Mouse (Mus musculus) cortical plate, adult 2 months (tissue): ENCODE data around the gene Morn1.

Source experiments
- CTCF ChIP-seq: fragments of 200-500 bp; IDR thresholded peaks from 2 replicates; pipeline ENCODE4 v1.5.1; 2011; ENCODE audit warnings: mild to moderate bottlenecking, control low read depth, low read length; ENCODE audit not compliant: insufficient read depth; ENCODE audit errors: extremely low read depth
- POLR2A ChIP-seq: fragments of 200-500 bp; IDR thresholded peaks from 2 replicates; pipeline ENCODE4 v1.6.1; 2011; ENCODE audit warnings: mild to moderate bottlenecking, low read length, control low read depth; ENCODE audit not compliant: insufficient read depth; ENCODE audit errors: extremely low read depth

GRCm38 (mm10) chr4:155079666-155080065, 6.7 kb upstream of the Morn1 start:
- TF ChIP-seq CTCF (no peak), POLR2A (no peak)
